Mouse (Mus musculus): ENCODE measurements around the gene S100a6. TPM values are rescaled to one million over a fixed set of nuclear protein-coding genes. Genes with fewer than 3 reads are reported as not detected.

Gene S100a6
- polyA plus RNA-seq (2012; ENCODE audit: insufficient read depth, insufficient read length, missing spikeins): 1,285 and 1,346 TPM in 2 replicates

- TF ChIP-seq CTCF (IDR thresholded peaks at IDR 0.05; ENCODE audit: low read depth, low read length): peak; percentile 43
- no peak for TF ChIP-seq POLR2A (IDR thresholded peaks at IDR 0.05; ENCODE audit: borderline replicate concordance, low read depth, low read length)
Observed at GRCm38 (mm10) chr3:90612728-90613291, at the start of gene S100a6. S100a6 (plus strand) TSS chr3:90612882.

GRCm38 (mm10) chr3:90574691-90575090 lies 38.0 kb upstream of the S100a6 start:
- Histone ChIP-seq H3K27ac (ENCODE audit: insufficient read depth, low read depth, low read length) (no peak overlapping the region), H3K4me1 (ENCODE audit: control insufficient read depth, insufficient read depth, low read length) (peaks cover 4% of the 10 kb centered on the region; the same call in 1 of the 2 replicates), H3K4me3 (ENCODE audit: insufficient read depth, low read length) (no peak overlapping the region)
- no peak for TF ChIP-seq CTCF (IDR thresholded peaks at IDR 0.05; ENCODE audit: low read depth, low read length)
- TF ChIP-seq POLR2A (IDR thresholded peaks at IDR 0.05; ENCODE audit: borderline replicate concordance, low read depth, low read length): no peak

More at GRCm38 (mm10) chr3:90612728-90613291, at the start of gene S100a6:
- peaks cover 43% of the 10 kb centered on the region for H3K4me1 ChIP-seq (ENCODE audit: control insufficient read depth, insufficient read depth, low read length)
- peak within 1 kb of the TSS; percentile 36 for H3K27ac ChIP-seq (ENCODE audit: insufficient read depth, low read depth, low read length)
- H3K4me3 ChIP-seq (ENCODE audit: insufficient read depth, low read length): peak within 1 kb of the TSS; percentile 60

- peaks cover 4% of the 10 kb centered on the region; the same call in 1 of the 2 replicates for H3K4me1 ChIP-seq (ENCODE audit: control insufficient read depth, insufficient read depth, low read length)
- TF ChIP-seq CTCF (IDR thresholded peaks at IDR 0.05; ENCODE audit: low read depth, low read length) (no peak), POLR2A (IDR thresholded peaks at IDR 0.05; ENCODE audit: borderline replicate concordance, low read depth, low read length) (no peak)
- no peak overlapping the region for H3K27ac ChIP-seq (ENCODE audit: insufficient read depth, low read depth, low read length)
- H3K4me3 ChIP-seq (ENCODE audit: insufficient read depth, low read length): no peak overlapping the region
Observed at GRCm38 (mm10) chr3:90575320-90575719, 37.4 kb upstream of the S100a6 start.

GRCm38 (mm10) chr3:90576351-90577001 lies 36.2 kb upstream of the S100a6 start:
- no peak for TF ChIP-seq CTCF (IDR thresholded peaks at IDR 0.05; ENCODE audit: low read depth, low read length)
- TF ChIP-seq POLR2A (IDR thresholded peaks at IDR 0.05; ENCODE audit: borderline replicate concordance, low read depth, low read length): no peak
- no peak overlapping the region for H3K4me3 ChIP-seq (ENCODE audit: insufficient read depth, low read length)
- no peak overlapping the region for H3K27ac ChIP-seq (ENCODE audit: insufficient read depth, low read depth, low read length)

GRCm38 (mm10) chr3:90579433-90579832 lies 33.2 kb upstream of the S100a6 start:
- TF ChIP-seq POLR2A (IDR thresholded peaks at IDR 0.05; ENCODE audit: borderline replicate concordance, low read depth, low read length) (no peak), CTCF (IDR thresholded peaks at IDR 0.05; ENCODE audit: low read depth, low read length) (no peak)
- Histone ChIP-seq H3K4me1 (ENCODE audit: control insufficient read depth, insufficient read depth, low read length) (peaks cover 4% of the 10 kb centered on the region; the same call in 1 of the 2 replicates), H3K27ac (ENCODE audit: insufficient read depth, low read depth, low read length) (no peak overlapping the region), H3K4me3 (ENCODE audit: insufficient read depth, low read length) (no peak overlapping the region)

More at GRCm38 (mm10) chr3:90576351-90577001, 36.2 kb upstream of the S100a6 start:
- peaks cover 4% of the 10 kb centered on the region; the same call in 1 of the 2 replicates for H3K4me1 ChIP-seq (ENCODE audit: control insufficient read depth, insufficient read depth, low read length)

GRCm38 (mm10) chr3:90581141-90581540 lies 31.5 kb upstream of the S100a6 start:
- Histone ChIP-seq H3K4me3 (ENCODE audit: insufficient read depth, low read length) (no peak overlapping the region), H3K27ac (ENCODE audit: insufficient read depth, low read depth, low read length) (no peak overlapping the region), H3K4me1 (ENCODE audit: control insufficient read depth, insufficient read depth, low read length) (peaks cover 4% of the 10 kb centered on the region)
- TF ChIP-seq CTCF (IDR thresholded peaks at IDR 0.05; ENCODE audit: low read depth, low read length) (no peak), POLR2A (IDR thresholded peaks at IDR 0.05; ENCODE audit: borderline replicate concordance, low read depth, low read length) (no peak)

GRCm38 (mm10) chr3:90582156-90582555 lies 30.5 kb upstream of the S100a6 start:
- no peak overlapping the region for H3K27ac ChIP-seq (ENCODE audit: insufficient read depth, low read depth, low read length)
- no peak overlapping the region for H3K4me3 ChIP-seq (ENCODE audit: insufficient read depth, low read length)
- TF ChIP-seq POLR2A (IDR thresholded peaks at IDR 0.05; ENCODE audit: borderline replicate concordance, low read depth, low read length) (no peak), CTCF (IDR thresholded peaks at IDR 0.05; ENCODE audit: low read depth, low read length) (peak; percentile 24; the same call in 1 of the 2 replicates)
- peaks cover 14% of the 10 kb centered on the region for H3K4me1 ChIP-seq (ENCODE audit: control insufficient read depth, insufficient read depth, low read length)

GRCm38 (mm10) chr3:90582556-90582955 lies 30.1 kb upstream of the S100a6 start:
- TF ChIP-seq CTCF (IDR thresholded peaks at IDR 0.05; ENCODE audit: low read depth, low read length) (no peak; the same call in 1 of the 2 replicates), POLR2A (IDR thresholded peaks at IDR 0.05; ENCODE audit: borderline replicate concordance, low read depth, low read length) (no peak)
- Histone ChIP-seq H3K4me1 (ENCODE audit: control insufficient read depth, insufficient read depth, low read length) (peaks cover 18% of the 10 kb centered on the region), H3K4me3 (ENCODE audit: insufficient read depth, low read length) (no peak overlapping the region), H3K27ac (ENCODE audit: insufficient read depth, low read depth, low read length) (no peak overlapping the region)

GRCm38 (mm10) chr3:90583893-90584292 lies 28.8 kb upstream of the S100a6 start:
- TF ChIP-seq POLR2A (IDR thresholded peaks at IDR 0.05; ENCODE audit: borderline replicate concordance, low read depth, low read length) (no peak), CTCF (IDR thresholded peaks at IDR 0.05; ENCODE audit: low read depth, low read length) (no peak)
- H3K4me3 ChIP-seq (ENCODE audit: insufficient read depth, low read length): no peak overlapping the region
- no peak overlapping the region for H3K27ac ChIP-seq (ENCODE audit: insufficient read depth, low read depth, low read length)
- peaks cover 31% of the 10 kb centered on the region for H3K4me1 ChIP-seq (ENCODE audit: control insufficient read depth, insufficient read depth, low read length)

GRCm38 (mm10) chr3:90585595-90585994 lies 27.1 kb upstream of the S100a6 start:
- Histone ChIP-seq H3K4me3 (ENCODE audit: insufficient read depth, low read length) (no peak overlapping the region), H3K4me1 (ENCODE audit: control insufficient read depth, insufficient read depth, low read length) (peaks cover 45% of the 10 kb centered on the region), H3K27ac (ENCODE audit: insufficient read depth, low read depth, low read length) (no peak overlapping the region)
- TF ChIP-seq POLR2A (IDR thresholded peaks at IDR 0.05; ENCODE audit: borderline replicate concordance, low read depth, low read length) (no peak), CTCF (IDR thresholded peaks at IDR 0.05; ENCODE audit: low read depth, low read length) (peak; percentile 79)

Measured in bone marrow macrophage, adult 2 months (primary cell).